Comparison of ENCODE assay signal across 10 mouse cellular contexts in genomic region chr6:125137002-125137671, GRCm38 (mm10). TPM values are rescaled to one million over a fixed set of nuclear protein-coding genes. Genes with fewer than 3 reads are reported as not detected.
DNase-seq lines count a peak whose midpoint lies in the region; ATAC-seq and TF ChIP-seq lines count a peak whose summit lies in the region.
"Had no signal": no experiment of that assay in that cellular context is flagged by ENCODE, and none has a peak within 500 bp of the region (broad histone marks: within the 10 kb centered on the region; RNA-seq: fewer than 3 reads in every experiment).

No protein-coding gene starts in this region.

- peak; percentile 50 for DNase-seq in gastrocnemius, adult 2 months
- DNase-seq in gastrocnemius, postnatal 10 days, result no peak
- peak; percentile 60 for DNase-seq in lung, embryonic 14.5 days
- DNase-seq in lung, postnatal 25 days (ENCODE audit: low spot score), result no peak
- peak; percentile 28 for DNase-seq in Muller cell, postnatal 12 days (ENCODE audit: inconsistent ontology term)
- DNase-seq in hindbrain, postnatal 0 days (ENCODE audit: low spot score), result peak; percentile 54
- DNase-seq in splenic B cell, adult 2 months (ENCODE audit: low read depth, low spot score), result peak; percentile 65
- DNase-seq in ovary, postnatal 14 days (ENCODE audit: low spot score), result no peak

- ATAC-seq in lung, embryonic 14.5 days (ENCODE audit: insufficient read depth), result no peak
- no peak for ATAC-seq in hindbrain, postnatal 0 days

- H3K4me3 ChIP-seq in gastrocnemius, adult 2 months, result no peak overlapping the region
- H3K4me3 ChIP-seq in lung, embryonic 14.5 days (ENCODE audit: low read depth, low read length), result no peak overlapping the region
- H3K4me3 ChIP-seq in hindbrain, postnatal 0 days (ENCODE audit: low read length), result no peak overlapping the region
- H3K4me3 ChIP-seq: hindbrain, embryonic 15.5 days; neural tube, embryonic 12.5 days had no signal

- H3K4me1 ChIP-seq in lung, embryonic 14.5 days (ENCODE audit: insufficient read depth), result no peaks in the 10 kb centered on the region
- H3K4me1 ChIP-seq in hindbrain, postnatal 0 days (ENCODE audit: insufficient read depth, low read length), result peaks cover 6% of the 10 kb centered on the region; the same call in 1 of the 2 replicates

- peak; percentile 69 for TF ChIP-seq CTCF in gastrocnemius, adult 2 months (IDR thresholded peaks at IDR 0.05)
- TF ChIP-seq CTCF in lung, embryonic 14.5 days (IDR thresholded peaks at IDR 0.05; ENCODE audit: low read depth), result peak; percentile 61
- peak; percentile 66 for TF ChIP-seq CTCF in hindbrain, postnatal 0 days (IDR thresholded peaks at IDR 0.05; ENCODE audit: low read depth)

- H3K36me3 ChIP-seq in lung, embryonic 14.5 days (ENCODE audit: insufficient read depth), result peaks cover 90% of the 10 kb centered on the region
- H3K36me3 ChIP-seq in hindbrain, postnatal 0 days (ENCODE audit: insufficient read depth, low read length), result peaks cover 60% of the 10 kb centered on the region
- H3K36me3 ChIP-seq in splenic B cell, adult 2 months (ENCODE audit: control insufficient read depth, insufficient read depth, low read length, poor library complexity, severe bottlenecking), result peaks cover 12% of the 10 kb centered on the region

- H3K9me3 ChIP-seq in lung, embryonic 14.5 days (ENCODE audit: low read depth, low read length), result no peaks in the 10 kb centered on the region
- no peaks in the 10 kb centered on the region for H3K9me3 ChIP-seq in hindbrain, postnatal 0 days (ENCODE audit: low read length)
- H3K9me3 ChIP-seq: hindbrain, embryonic 15.5 days; neural tube, embryonic 12.5 days had no signal

- H3K27me3 ChIP-seq in lung, embryonic 14.5 days (ENCODE audit: insufficient read depth, low read length), result no peaks in the 10 kb centered on the region
- H3K27me3 ChIP-seq in hindbrain, postnatal 0 days (ENCODE audit: insufficient read depth, low read length), result no peaks in the 10 kb centered on the region
- no peaks in the 10 kb centered on the region for H3K27me3 ChIP-seq in splenic B cell, adult 2 months (ENCODE audit: control insufficient read depth, insufficient read depth, low read length, poor library complexity, severe bottlenecking)
- H3K27me3 ChIP-seq: hindbrain, embryonic 15.5 days; neural tube, embryonic 12.5 days had no signal

- H3K4me2 ChIP-seq in lung, embryonic 14.5 days, result no peak overlapping the region
- H3K4me2 ChIP-seq in hindbrain, postnatal 0 days (ENCODE audit: low read depth, low read length), result no peak overlapping the region
- H3K4me2 ChIP-seq: hindbrain, embryonic 15.5 days; neural tube, embryonic 12.5 days had no signal

- H3K9ac ChIP-seq in lung, embryonic 14.5 days, result no peak overlapping the region
- H3K9ac ChIP-seq in hindbrain, postnatal 0 days (replicated peaks; ENCODE audit: low read length), result no peak overlapping the region
- H3K9ac ChIP-seq: hindbrain, embryonic 15.5 days; neural tube, embryonic 12.5 days had no signal

- H3K27ac ChIP-seq in gastrocnemius, adult 2 months, result peak overlapping the region; percentile 24
- no peak overlapping the region for H3K27ac ChIP-seq in lung, embryonic 14.5 days (ENCODE audit: low read depth)
- H3K27ac ChIP-seq in hindbrain, postnatal 0 days, result no peak overlapping the region
- H3K27ac ChIP-seq: hindbrain, embryonic 15.5 days; neural tube, embryonic 12.5 days had no signal

- intact Hi-C loops in gastrocnemius, adult 2 months (cut with DNase I), result loop anchor here (10.0 kb wide), 1 partner anchor 138 kb away; no protein-coding TSS in a partner anchor

- 88% methylated on average over 19 of the region's 19 CpGs for WGBS in lung, embryonic 14.5 days
- WGBS in hindbrain, postnatal 0 days, result 83% methylated on average over 19 of the region's 19 CpGs

RNA-seq across cellular contexts. Expression of gene Nop2, which starts 5.4 kb away (rescaled TPM):
- total RNA-seq in gastrocnemius, adult 2 months (2021), result 10 to 100 TPM; 17.9 to 18.1 TPM
- total RNA-seq in gastrocnemius, postnatal 10 days (2021), result 10 to 100 TPM; 16.0 to 21.1 TPM
- polyA plus RNA-seq in lung, embryonic 14.5 days (2014; fragmentation: Nextera tagmentation; extraction: Ambion mirVana), result 58.5 and 70.6 TPM in 2 replicates
- 33.9 and 34.2 TPM in 2 replicates for total RNA-seq in hindbrain, postnatal 0 days (2014; rRNA removed)
- 37.3 and 38.8 TPM in 2 replicates for polyA plus RNA-seq in hindbrain, postnatal 0 days (2015; fragmentation: Nextera tagmentation; extraction: Ambion mirVana)

RNA-seq across cellular contexts. Expression of gene Iffo1, which starts 7.9 kb away (rescaled TPM):
- total RNA-seq in gastrocnemius, adult 2 months (2021), result 1 to 10 TPM; 7.8 to 9.4 TPM
- total RNA-seq in gastrocnemius, postnatal 10 days (2021), result 10 to 100 TPM; 50.8 to 60.1 TPM
- 6.0 and 6.2 TPM in 2 replicates for polyA plus RNA-seq in lung, embryonic 14.5 days (2014; fragmentation: Nextera tagmentation; extraction: Ambion mirVana)
- total RNA-seq in hindbrain, postnatal 0 days (2014; rRNA removed), result 29.1 and 30.5 TPM in 2 replicates
- 20.3 and 20.6 TPM in 2 replicates for polyA plus RNA-seq in hindbrain, postnatal 0 days (2015; fragmentation: Nextera tagmentation; extraction: Ambion mirVana)

RNA-seq across cellular contexts. Expression of gene Gapdh, which starts 29.1 kb away (rescaled TPM):
- total RNA-seq in gastrocnemius, adult 2 months (2021), result over 10,000 TPM in 1 of 2 experiments, 1,000 to 10,000 TPM in 1; 9,742 to 11,894 TPM
- 1,000 to 10,000 TPM; 7,536 to 8,309 TPM for total RNA-seq in gastrocnemius, postnatal 10 days (2021)
- polyA plus RNA-seq in lung, embryonic 14.5 days (2014; fragmentation: Nextera tagmentation; extraction: Ambion mirVana), result 1,954 TPM in 2 replicates
- total RNA-seq in hindbrain, postnatal 0 days (2014; rRNA removed), result 2,711 and 2,736 TPM in 2 replicates
- 1,874 and 1,919 TPM in 2 replicates for polyA plus RNA-seq in hindbrain, postnatal 0 days (2015; fragmentation: Nextera tagmentation; extraction: Ambion mirVana)

RNA-seq across cellular contexts. Expression of gene Chd4, which starts 41.4 kb away (rescaled TPM):
- total RNA-seq in gastrocnemius, adult 2 months (2021), result 10 to 100 TPM; 68.8 to 71.2 TPM
- total RNA-seq in gastrocnemius, postnatal 10 days (2021), result 100 to 1,000 TPM; 108 to 125 TPM
- polyA plus RNA-seq in lung, embryonic 14.5 days (2014; fragmentation: Nextera tagmentation; extraction: Ambion mirVana), result 82.5 and 92.4 TPM in 2 replicates
- total RNA-seq in hindbrain, postnatal 0 days (2014; rRNA removed), result 101 and 106 TPM in 2 replicates
- polyA plus RNA-seq in hindbrain, postnatal 0 days (2015; fragmentation: Nextera tagmentation; extraction: Ambion mirVana), result 90.2 and 94.7 TPM in 2 replicates

RNA-seq across cellular contexts. Expression of gene Ncapd2, which starts 54.4 kb away (rescaled TPM):
- 1 to 10 TPM; 6.5 to 9.8 TPM for total RNA-seq in gastrocnemius, adult 2 months (2021)
- 10 to 100 TPM; 28.3 to 41.5 TPM for total RNA-seq in gastrocnemius, postnatal 10 days (2021)
- polyA plus RNA-seq in lung, embryonic 14.5 days (2014; fragmentation: Nextera tagmentation; extraction: Ambion mirVana), result 151 and 167 TPM in 2 replicates
- 47.1 and 56.3 TPM in 2 replicates for total RNA-seq in hindbrain, postnatal 0 days (2014; rRNA removed)
- 30.3 and 34.1 TPM in 2 replicates for polyA plus RNA-seq in hindbrain, postnatal 0 days (2015; fragmentation: Nextera tagmentation; extraction: Ambion mirVana)

Comparison
In these comparisons a context has a peak if more than half of its experiments do, and no peak if none do; other contexts are left out.
1. DNase-seq: peak in gastrocnemius, adult 2 months (single experiment), lung, embryonic 14.5 days (single experiment), Muller cell, postnatal 12 days (single experiment), hindbrain, postnatal 0 days (single experiment) and splenic B cell, adult 2 months (single experiment); none in gastrocnemius, postnatal 10 days (single experiment), lung, postnatal 25 days (single experiment) and ovary, postnatal 14 days (single experiment).
2. Peak in every context shown above with its lines, with median percentiles within 50 percentile points of each other: CTCF ChIP-seq.